Mouse (Mus musculus) neural tube, embryonic 15.5 days (tissue): ENCODE results near the gene 1700012B07Rik. TPM values are rescaled to one million over a fixed set of nuclear protein-coding genes. Genes with fewer than 3 reads are reported as not detected.

Source experiments
- ATAC-seq: fragments of 200-750 bp; cut with Nextera tagmentation; 2 replicates; pipeline ENCODE4 v1.8.0; 2017; ENCODE audit warnings: mild to moderate bottlenecking, moderate TSS enrichment, moderate library complexity; ENCODE audit not compliant: low FRiP score
- H3K27ac ChIP-seq: fragments of 300-500 bp; sonication (generic); replicated peaks from 2 replicates; pipeline ENCODE4 v1.5.1; 2015; ENCODE audit warnings: mild to moderate bottlenecking, inconsistent platforms
- H3K27me3 ChIP-seq: fragments of 300-500 bp; sonication (generic); replicated peaks from 2 replicates; pipeline ENCODE4 v1.6.1; 2015; ENCODE audit warnings: inconsistent platforms
- H3K36me3 ChIP-seq: fragments of 300-500 bp; sonication (generic); 2 replicates; pipeline ENCODE4 v1.6.1; 2015; ENCODE audit warnings: inconsistent platforms
- H3K4me1 ChIP-seq: fragments of 300-500 bp; sonication (generic); 2 replicates; pipeline ENCODE4 v1.6.1; 2015; ENCODE audit warnings: inconsistent platforms
- H3K4me2 ChIP-seq: fragments of 300-500 bp; sonication (generic); 2 replicates; pipeline ENCODE4 v1.6.1; 2015; ENCODE audit warnings: inconsistent platforms, mild to moderate bottlenecking, moderate library complexity
- H3K4me3 ChIP-seq: fragments of 300-500 bp; sonication (generic); replicated peaks from 2 replicates; pipeline ENCODE4 v1.5.1; 2015; ENCODE audit warnings: mild to moderate bottlenecking, inconsistent platforms
- H3K9ac ChIP-seq: fragments of 300-500 bp; sonication (generic); replicated peaks from 2 replicates; pipeline ENCODE4 v1.6.1; 2015; ENCODE audit warnings: mild to moderate bottlenecking, inconsistent platforms
- H3K9me3 ChIP-seq: fragments of 300-500 bp; sonication (generic); replicated peaks from 2 replicates; pipeline ENCODE4 v1.6.1; 2016; ENCODE audit warnings: inconsistent platforms
- WGBS: fragments of 180-500 bp; shearing (Covaris S2); methylation state at CpG from one replicate; pipeline ENCODE4 v1.1.7; 2015; ENCODE audit warnings: mixed read lengths; 5-methylcytosine and 5-hydroxymethylcytosine counted together
- polyA plus RNA-seq: library from polyadenylated mRNA; unstranded; fragments of >200 nt; fragmentation: Nextera tagmentation; extraction: Ambion mirVana; gene quantifications from 2 replicates; pipeline ENCODE4 v1.2.1, GENCODE M21; 2015

Gene 1700012B07Rik
- polyA plus RNA-seq, 1 experiment from 2014 or later, result not detected

DNA sequence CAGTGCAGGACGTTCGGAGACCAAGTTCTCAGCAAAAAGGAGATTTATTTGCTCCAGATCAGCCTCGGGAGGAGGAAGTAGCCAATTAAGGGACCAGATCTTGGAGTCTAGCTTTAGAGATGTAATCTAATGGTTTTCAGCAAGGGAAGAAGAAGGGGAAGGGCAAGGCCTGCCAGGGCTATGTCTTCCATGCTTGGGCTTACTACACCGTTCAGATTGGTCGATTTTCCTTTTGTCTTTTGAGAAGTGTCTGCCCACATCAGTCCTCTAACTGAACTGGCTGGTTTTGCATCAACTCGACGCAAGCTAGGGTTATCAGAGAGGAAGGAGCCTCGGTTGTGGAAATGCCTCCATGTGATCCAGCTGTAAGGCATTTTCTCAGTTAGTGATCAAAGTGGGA, 37.7 kb upstream of the 1700012B07Rik start:
- WGBS, result 84% methylated on average over 8 of the region's 8 CpGs
- ATAC-seq, result no peak
- H3K27me3 ChIP-seq, result no peaks in the 10 kb centered on the region

DNA sequence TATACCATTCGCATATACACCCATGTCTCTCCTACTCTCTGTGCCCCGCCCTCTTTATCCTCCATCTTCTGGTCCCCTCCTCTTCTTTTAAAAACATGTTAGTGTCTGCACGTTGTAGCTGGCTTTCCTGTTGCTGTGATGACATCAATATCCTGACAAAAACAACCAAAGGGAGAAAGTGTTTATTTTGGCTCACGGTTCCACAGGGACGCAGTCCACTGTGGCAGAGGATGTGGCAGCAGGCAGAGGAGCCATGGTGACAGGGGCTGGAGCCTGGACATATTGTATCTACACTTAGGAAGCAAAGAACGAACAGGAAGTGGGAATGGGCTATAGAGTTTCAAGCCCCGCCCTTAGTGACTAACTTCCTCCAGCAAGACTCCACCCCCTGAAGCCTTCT, 36.1 kb upstream of the 1700012B07Rik start:
- no peak overlapping the region for H3K9ac ChIP-seq
- H3K4me1 ChIP-seq, result peaks cover 7% of the 10 kb centered on the region
- no peak overlapping the region for H3K27ac ChIP-seq
- WGBS, result 91% methylated on average over 7 of the region's 7 CpGs
- no peaks in the 10 kb centered on the region for H3K36me3 ChIP-seq
- no peaks in the 10 kb centered on the region for H3K9me3 ChIP-seq
- H3K27me3 ChIP-seq, result no peaks in the 10 kb centered on the region
- no peak overlapping the region for H3K4me3 ChIP-seq
- H3K4me2 ChIP-seq, result no peak overlapping the region
- ATAC-seq, result no peak

More for the DNA sequence above, 37.7 kb upstream of the 1700012B07Rik start:
- H3K27ac ChIP-seq, result no peak overlapping the region
- no peak overlapping the region for H3K4me2 ChIP-seq
- no peak overlapping the region for H3K4me3 ChIP-seq
- peaks cover under 1% of the 10 kb centered on the region for H3K4me1 ChIP-seq
- H3K9me3 ChIP-seq, result no peaks in the 10 kb centered on the region
- no peaks in the 10 kb centered on the region for H3K36me3 ChIP-seq
- no peak overlapping the region for H3K9ac ChIP-seq

DNA sequence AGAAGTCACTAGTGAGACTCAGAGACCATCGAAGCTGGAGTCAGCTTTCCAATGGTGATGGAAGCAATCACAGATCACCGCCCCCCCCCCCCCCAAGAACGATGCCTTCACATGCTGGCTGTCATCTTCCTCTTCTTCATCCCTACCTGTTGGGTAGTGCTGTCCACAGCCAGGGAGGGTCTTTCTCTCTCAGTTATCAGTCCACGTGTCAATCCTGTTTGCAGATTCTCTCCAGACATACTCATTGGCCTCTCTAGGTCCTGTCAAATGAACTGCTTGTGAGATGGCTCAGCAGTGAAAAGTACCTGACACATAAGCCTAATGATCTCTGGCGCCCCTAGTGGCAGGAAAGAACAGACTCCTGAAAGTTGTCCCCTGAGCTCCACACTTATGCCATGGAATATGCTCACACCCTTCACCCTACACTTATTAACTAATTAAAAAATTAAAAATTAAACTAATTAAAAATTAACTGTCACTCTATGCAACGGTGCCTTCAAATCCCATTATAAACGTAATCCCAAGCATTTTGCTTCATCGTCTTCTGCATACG, 35.4 kb upstream of the 1700012B07Rik start:
- H3K9me3 ChIP-seq, result no peaks in the 10 kb centered on the region
- no peak overlapping the region for H3K9ac ChIP-seq
- no peak; the same call in 1 of the 2 replicates for ATAC-seq
- H3K27me3 ChIP-seq, result no peaks in the 10 kb centered on the region
- H3K4me2 ChIP-seq, result no peak overlapping the region
- no peak overlapping the region for H3K27ac ChIP-seq
- H3K36me3 ChIP-seq, result no peaks in the 10 kb centered on the region
- 70% methylated on average over 9 of the region's 9 CpGs for WGBS
- no peak overlapping the region for H3K4me3 ChIP-seq
- peaks cover 7% of the 10 kb centered on the region for H3K4me1 ChIP-seq

DNA sequence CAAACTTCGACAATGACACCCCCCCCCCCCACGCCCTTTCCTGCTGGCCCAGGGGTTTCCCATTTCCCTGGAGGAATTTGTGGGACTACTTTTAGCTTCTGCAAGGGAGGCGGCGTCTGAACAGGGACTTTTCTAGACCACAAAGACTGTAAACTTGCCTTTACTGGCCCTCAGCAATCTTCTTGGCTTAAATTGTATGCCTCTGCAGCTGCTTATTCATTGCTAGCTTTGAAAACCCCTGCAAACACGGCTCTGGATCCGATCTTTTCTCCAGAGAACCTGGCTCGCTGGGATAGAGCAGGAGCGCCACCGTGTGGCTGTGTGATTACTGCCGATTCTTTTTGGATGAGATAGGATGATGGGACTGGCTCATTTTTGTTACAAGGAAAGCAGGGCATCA, 32.7 kb upstream of the 1700012B07Rik start:
- 11% methylated on average over 10 of the region's 10 CpGs for WGBS
- Histone ChIP-seq H3K27me3 (no peaks in the 10 kb centered on the region), H3K27ac (peak overlapping the region; percentile 28; the same call in 1 of the 2 replicates), H3K9me3 (no peaks in the 10 kb centered on the region), H3K36me3 (no peaks in the 10 kb centered on the region), H3K9ac (no peak overlapping the region), H3K4me2 (peak overlapping the region; percentile 38), H3K4me3 (no peak overlapping the region), H3K4me1 (peaks cover 7% of the 10 kb centered on the region)
- peak; percentile 75 for ATAC-seq

DNA sequence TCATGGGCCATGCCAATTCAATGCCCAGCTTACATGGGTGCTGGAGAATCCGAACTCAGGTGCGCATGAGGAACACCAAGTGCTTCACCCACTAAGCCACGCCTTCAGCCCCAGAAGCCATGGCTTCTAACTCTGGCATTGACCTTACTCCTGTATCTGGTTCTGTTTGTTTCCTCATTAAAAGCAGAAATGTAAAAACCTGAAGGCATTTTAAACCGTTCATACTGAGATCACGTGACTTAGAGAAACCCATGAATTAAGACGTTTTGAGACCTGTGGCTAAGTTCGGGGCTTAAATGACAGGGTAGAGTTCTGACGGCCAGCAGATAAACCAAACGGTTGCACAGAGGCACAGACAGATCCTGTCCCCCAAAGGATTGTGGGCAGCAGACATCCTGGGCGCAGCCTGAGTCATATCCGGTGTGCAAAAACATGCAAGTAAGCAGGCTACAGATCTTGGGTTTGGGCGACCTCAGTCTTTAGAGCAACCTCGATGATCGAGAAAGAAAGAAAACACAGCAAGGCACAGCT, 32.2 kb upstream of the 1700012B07Rik start:
- ATAC-seq, result no peak
- H3K9ac ChIP-seq, result no peak overlapping the region
- H3K9me3 ChIP-seq, result no peaks in the 10 kb centered on the region
- peak overlapping the region; percentile 38 for H3K4me2 ChIP-seq
- peak overlapping the region; percentile 28; the same call in 1 of the 2 replicates for H3K27ac ChIP-seq
- peaks cover 7% of the 10 kb centered on the region for H3K4me1 ChIP-seq
- WGBS, result 77% methylated on average over 14 of the region's 14 CpGs
- no peaks in the 10 kb centered on the region for H3K27me3 ChIP-seq
- no peak overlapping the region for H3K4me3 ChIP-seq
- H3K36me3 ChIP-seq, result no peaks in the 10 kb centered on the region

DNA sequence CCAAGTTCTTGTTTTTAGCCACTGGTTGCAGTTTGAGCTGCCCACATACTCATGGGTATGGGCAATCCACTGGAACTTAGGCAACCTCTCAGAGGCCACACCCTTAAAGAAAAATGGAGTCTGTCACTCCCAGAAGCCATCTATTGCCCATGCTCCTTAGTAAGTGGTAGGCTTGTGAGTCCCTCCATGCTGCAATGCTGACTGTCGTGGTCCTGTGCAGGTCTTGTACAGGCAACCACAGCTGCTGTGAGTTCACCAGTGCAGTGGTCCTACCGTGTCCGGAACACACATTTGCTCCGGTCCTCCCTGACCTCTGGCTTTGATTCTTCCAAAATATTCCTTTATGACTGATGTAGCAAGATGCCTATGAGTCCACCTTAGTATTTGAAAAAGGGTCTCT, 31.6 kb upstream of the 1700012B07Rik start:
- no peak for ATAC-seq
- Histone ChIP-seq H3K27me3 (no peaks in the 10 kb centered on the region), H3K4me3 (no peak overlapping the region), H3K36me3 (no peaks in the 10 kb centered on the region), H3K4me2 (no peak overlapping the region), H3K27ac (no peak overlapping the region), H3K9ac (no peak overlapping the region), H3K9me3 (no peaks in the 10 kb centered on the region), H3K4me1 (peaks cover 7% of the 10 kb centered on the region)
- 90% methylated on average over 4 of the region's 4 CpGs for WGBS

DNA sequence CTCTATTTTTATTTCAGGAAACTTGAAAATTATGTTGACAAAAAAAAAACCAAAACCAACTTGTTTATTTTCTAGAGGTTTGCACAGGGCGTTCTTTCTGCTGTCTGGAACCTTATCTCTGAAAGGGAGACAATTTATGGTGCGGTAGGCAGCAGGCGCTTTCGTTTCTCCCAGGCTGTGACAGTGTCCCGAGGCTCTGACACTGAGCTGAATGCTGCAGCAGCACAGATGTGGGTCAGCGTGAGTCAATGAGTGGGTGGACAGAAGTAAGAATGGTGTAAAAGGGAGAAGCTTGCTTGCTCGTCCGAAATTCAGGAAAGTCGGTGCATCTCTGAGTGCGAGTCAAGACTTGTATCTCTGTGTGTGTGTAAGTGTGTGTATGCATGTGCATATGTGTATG, 29.2 kb upstream of the 1700012B07Rik start:
- no peak for ATAC-seq
- Histone ChIP-seq H3K4me3 (no peak overlapping the region), H3K4me1 (peaks cover 12% of the 10 kb centered on the region), H3K9me3 (no peaks in the 10 kb centered on the region), H3K27ac (no peak overlapping the region), H3K9ac (no peak overlapping the region), H3K36me3 (no peaks in the 10 kb centered on the region), H3K4me2 (no peak overlapping the region), H3K27me3 (no peaks in the 10 kb centered on the region)
- 79% methylated on average over 10 of the region's 10 CpGs for WGBS

DNA sequence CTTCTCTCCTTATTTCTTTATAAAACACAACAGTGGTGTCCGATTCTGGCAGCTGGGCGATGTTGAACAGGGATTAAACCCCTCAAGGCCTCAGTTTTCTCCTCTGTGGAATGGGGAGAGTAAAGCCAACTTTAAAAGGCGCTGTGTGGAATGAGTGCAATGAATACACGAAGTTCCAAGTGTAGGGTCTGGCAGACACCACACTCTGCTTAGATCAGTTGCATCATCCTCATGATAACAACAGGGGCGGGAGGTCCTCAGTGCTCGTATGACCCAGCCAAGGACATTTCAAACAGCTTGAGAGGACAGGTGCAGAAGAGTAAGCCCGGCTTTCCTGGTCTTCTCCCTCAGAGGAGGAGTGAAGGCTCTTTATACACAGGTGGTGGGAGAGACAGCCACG, 26.2 kb upstream of the 1700012B07Rik start:
- Histone ChIP-seq H3K4me2 (no peak overlapping the region), H3K4me3 (no peak overlapping the region), H3K27ac (no peak overlapping the region), H3K36me3 (no peaks in the 10 kb centered on the region), H3K27me3 (no peaks in the 10 kb centered on the region), H3K4me1 (peaks cover 5% of the 10 kb centered on the region; the same call in 1 of the 2 replicates), H3K9me3 (no peaks in the 10 kb centered on the region), H3K9ac (no peak overlapping the region)
- 88% methylated on average over 8 of the region's 8 CpGs for WGBS
- ATAC-seq, result no peak

DNA sequence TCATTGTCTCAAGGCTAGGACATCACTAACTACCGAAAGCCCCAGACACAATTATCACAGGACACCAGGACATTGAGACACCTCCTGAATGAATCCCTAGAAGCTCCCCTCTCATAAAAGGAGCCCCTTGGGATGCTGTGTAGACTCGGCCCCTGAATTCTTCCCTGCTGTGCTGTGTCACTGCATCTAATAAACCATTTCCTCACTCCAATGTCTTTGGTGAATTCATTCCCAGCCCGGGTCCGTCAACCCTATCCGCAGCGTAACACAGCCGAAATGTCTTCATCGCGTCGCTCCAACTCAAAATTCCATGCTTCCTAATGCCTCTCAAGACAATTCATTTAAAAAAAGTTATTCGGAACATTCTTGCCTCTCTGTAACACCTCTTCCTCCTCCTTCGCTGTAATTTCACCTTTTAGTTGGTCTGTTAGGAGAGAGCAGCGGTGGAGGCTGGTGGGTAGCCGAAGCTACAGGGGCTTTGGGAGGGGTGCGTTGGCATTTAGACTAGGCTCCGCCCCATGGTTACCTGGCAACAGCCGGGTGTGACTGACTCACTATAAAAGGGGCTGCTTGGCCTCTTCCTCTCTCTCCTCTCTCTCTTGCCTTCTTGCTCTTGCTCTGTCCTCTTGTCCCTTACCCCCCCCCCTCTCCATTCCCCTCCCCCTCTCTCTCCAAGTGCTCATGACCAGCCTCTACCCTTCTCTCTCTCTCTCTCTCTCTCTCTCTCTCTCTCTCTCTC, 25.6 kb upstream of the 1700012B07Rik start:
- Histone ChIP-seq H3K9me3 (no peaks in the 10 kb centered on the region), H3K4me2 (peak overlapping the region; percentile 34), H3K4me3 (no peak overlapping the region), H3K9ac (no peak overlapping the region), H3K36me3 (no peaks in the 10 kb centered on the region), H3K4me1 (peaks cover 5% of the 10 kb centered on the region; the same call in 1 of the 2 replicates), H3K27me3 (no peaks in the 10 kb centered on the region), H3K27ac (no peak overlapping the region)
- WGBS, result 36% methylated on average over 17 of the region's 17 CpGs
- no peak for ATAC-seq

DNA sequence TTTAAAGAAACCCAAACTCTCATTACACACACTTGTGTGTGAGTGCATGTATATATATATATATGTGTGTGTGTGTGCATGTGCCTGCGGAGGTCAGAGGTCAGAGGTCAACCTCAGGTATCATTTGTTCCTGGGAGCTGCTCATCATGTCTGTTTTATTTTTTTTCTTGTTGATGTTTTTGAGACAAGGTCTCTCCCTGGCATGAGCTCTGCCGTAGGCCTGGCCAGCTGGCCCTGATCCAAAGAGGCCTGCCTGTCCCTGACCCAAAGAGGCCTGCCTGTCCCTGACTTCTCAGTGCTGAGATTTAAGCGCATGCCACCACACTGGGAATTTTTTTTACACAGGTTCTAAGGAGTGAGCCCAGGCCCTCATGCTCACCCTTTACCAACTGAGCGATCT, 24.1 kb upstream of the 1700012B07Rik start:
- peaks cover 5% of the 10 kb centered on the region; the same call in 1 of the 2 replicates for H3K4me1 ChIP-seq
- H3K27me3 ChIP-seq, result no peaks in the 10 kb centered on the region
- WGBS, result 76% methylated on average over 4 of the region's 4 CpGs
- no peaks in the 10 kb centered on the region for H3K36me3 ChIP-seq
- H3K4me3 ChIP-seq, result no peak overlapping the region
- H3K27ac ChIP-seq, result no peak overlapping the region
- H3K4me2 ChIP-seq, result no peak overlapping the region
- no peak overlapping the region for H3K9ac ChIP-seq
- no peaks in the 10 kb centered on the region for H3K9me3 ChIP-seq
- no peak for ATAC-seq

DNA sequence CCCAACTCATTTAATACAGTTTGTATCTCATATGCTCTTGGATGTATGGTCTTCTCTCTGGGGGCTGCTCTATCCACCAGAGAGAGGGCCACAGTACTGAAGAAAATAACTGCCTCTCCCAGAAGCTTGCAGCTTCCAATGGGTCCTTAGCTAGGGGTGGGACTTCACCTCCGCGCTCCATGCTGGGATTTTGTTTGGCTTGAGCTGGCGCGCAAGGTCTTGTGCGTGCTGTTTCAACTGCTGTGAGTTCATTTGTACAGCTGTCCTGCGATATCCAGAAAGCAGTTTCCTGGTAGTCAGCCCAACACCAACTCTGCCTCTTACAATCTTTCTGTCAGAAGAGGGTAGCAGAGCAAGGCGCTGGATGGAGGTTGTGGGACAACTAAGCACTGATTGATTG, 18.5 kb upstream of the 1700012B07Rik start:
- H3K27ac ChIP-seq, result no peak overlapping the region
- H3K9ac ChIP-seq, result no peak overlapping the region
- H3K36me3 ChIP-seq, result no peaks in the 10 kb centered on the region
- 0 out of 2 replicates have a peak, but pooled peaks cover 3% of the 10 kb centered on the region for H3K4me1 ChIP-seq
- H3K9me3 ChIP-seq, result no peaks in the 10 kb centered on the region
- H3K4me3 ChIP-seq, result no peak overlapping the region
- no peak for ATAC-seq
- WGBS, result 70% methylated on average over 7 of the region's 7 CpGs
- H3K4me2 ChIP-seq, result no peak overlapping the region
- H3K27me3 ChIP-seq, result no peaks in the 10 kb centered on the region

DNA sequence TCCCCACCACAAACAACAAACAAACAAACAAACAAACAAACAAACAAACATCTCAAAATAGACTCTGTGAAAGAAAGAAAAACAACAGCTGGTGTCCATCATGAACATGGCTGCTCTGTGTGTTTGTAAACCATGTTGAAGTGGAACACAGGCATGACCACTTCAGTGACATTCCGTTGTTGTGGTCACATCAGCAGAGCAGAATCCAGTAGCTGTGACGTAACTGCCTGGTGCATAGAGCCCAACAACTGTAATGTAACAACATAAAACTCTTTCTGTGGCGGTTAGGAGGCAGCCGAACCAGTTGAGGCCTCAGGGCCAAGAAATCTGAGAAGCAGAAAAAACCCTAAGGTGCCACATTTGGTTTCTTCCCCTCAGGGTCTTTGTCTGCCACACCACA, 17.8 kb upstream of the 1700012B07Rik start:
- H3K27me3 ChIP-seq, result no peaks in the 10 kb centered on the region
- H3K27ac ChIP-seq, result peak overlapping the region; percentile 11; the same call in 1 of the 2 replicates
- H3K4me2 ChIP-seq, result no peak overlapping the region
- 56% methylated on average over 4 of the region's 4 CpGs for WGBS
- 0 out of 2 replicates have a peak, but pooled peaks cover 3% of the 10 kb centered on the region for H3K4me1 ChIP-seq
- no peak overlapping the region for H3K9ac ChIP-seq
- no peaks in the 10 kb centered on the region for H3K9me3 ChIP-seq
- H3K36me3 ChIP-seq, result no peaks in the 10 kb centered on the region
- H3K4me3 ChIP-seq, result no peak overlapping the region
- no peak for ATAC-seq
